Mouse (Mus musculus) myocyte (in vitro differentiated cells): Measurements from ENCODE around the gene Fam207a. TPM values are rescaled to one million over a fixed set of nuclear protein-coding genes. Genes with fewer than 3 reads are reported as not detected.
A peak's percentile ranks its signal among the peaks of the same experiment; 100 is the strongest.

Experiments
- H3K27me3 ChIP-seq: one replicate; pipeline ENCODE4 v1.6.1; 2011; ENCODE audit not compliant: control insufficient read depth, insufficient read depth, insufficient read length
- H3K36me3 ChIP-seq: one replicate; pipeline ENCODE4 v1.6.1; 2011; ENCODE audit not compliant: control insufficient read depth, insufficient read depth
- H3K4me2 ChIP-seq: one replicate; pipeline ENCODE4 v1.6.1; 2011; ENCODE audit warnings: low read depth, control low read depth
- H3K4me3 ChIP-seq: one replicate; pipeline ENCODE4 v1.5.1; 2011; ENCODE audit warnings: mild to moderate bottlenecking, control low read depth, moderate library complexity
- H3K79me2 ChIP-seq: one replicate; pipeline ENCODE4 v1.6.1; 2011; ENCODE audit not compliant: control insufficient read depth, insufficient read depth
- H3ac ChIP-seq: one replicate; pipeline ENCODE4 v1.6.1; 2011; ENCODE audit not compliant: control insufficient read depth, insufficient read length
- CEBPB ChIP-seq: IDR thresholded peaks from 2 replicates; pipeline ENCODE4 v1.6.1; 2011; ENCODE audit warnings: mild to moderate bottlenecking, moderate library complexity; ENCODE audit not compliant: poor library complexity, insufficient read depth, severe bottlenecking
- E2F4 ChIP-seq: IDR thresholded peaks from one replicate; pipeline ENCODE4 v1.6.1; 2011; ENCODE audit warnings: mild to moderate bottlenecking, control low read depth, moderate library complexity; ENCODE audit not compliant: insufficient read depth
- MAX ChIP-seq: IDR thresholded peaks from one replicate; pipeline ENCODE4 v1.6.1; 2011; ENCODE audit warnings: low read depth, mild to moderate bottlenecking, control low read depth
- MYOD1 ChIP-seq, 3 experiments: IDR thresholded peaks; one replicate each; pipeline ENCODE4 v1.6.1; 2011; ENCODE audit warnings: control low read depth in 2 of 3, low read depth in 2 of 3, mild to moderate bottlenecking in 2 of 3, moderate library complexity in 1 of 3; ENCODE audit not compliant: insufficient read length in 2 of 3, control insufficient read depth in 1 of 3
- MYOG ChIP-seq, 3 experiments: IDR thresholded peaks; one replicate each; pipeline ENCODE4 v1.6.1; 2011; ENCODE audit warnings: control low read depth in 2 of 3, low read depth in 2 of 3, mild to moderate bottlenecking in 2 of 3; ENCODE audit not compliant: insufficient read length in 2 of 3, control insufficient read depth in 1 of 3, insufficient read depth in 1 of 3
- POLR2A ChIP-seq: IDR thresholded peaks from one replicate; pipeline ENCODE4 v1.6.1; 2011; ENCODE audit warnings: low read depth, mild to moderate bottlenecking, control low read depth, moderate library complexity; ENCODE audit not compliant: insufficient read length
- POLR2AphosphoS2 ChIP-seq: IDR thresholded peaks from one replicate; pipeline ENCODE4 v1.6.1; 2011; ENCODE audit warnings: low read depth, control low read depth; ENCODE audit not compliant: insufficient read length
- REST ChIP-seq: IDR thresholded peaks from one replicate; pipeline ENCODE4 v1.6.1; 2011; ENCODE audit warnings: mild to moderate bottlenecking, control low read depth, moderate library complexity; ENCODE audit not compliant: insufficient read depth, insufficient read length
- SRF ChIP-seq: IDR thresholded peaks from one replicate; pipeline ENCODE4 v1.6.1; 2011; ENCODE audit warnings: low read depth; ENCODE audit not compliant: control insufficient read depth, insufficient read length
- TCF12 ChIP-seq: IDR thresholded peaks from one replicate; pipeline ENCODE4 v1.6.1; 2011; ENCODE audit warnings: mild to moderate bottlenecking, control low read depth; ENCODE audit not compliant: poor library complexity, insufficient read depth, severe bottlenecking
- TCF3 ChIP-seq: IDR thresholded peaks from one replicate; pipeline ENCODE4 v1.6.1; 2011; ENCODE audit warnings: low read depth, control low read depth; ENCODE audit not compliant: insufficient read length
- USF1 ChIP-seq: IDR thresholded peaks from one replicate; pipeline ENCODE4 v1.6.1; 2011; ENCODE audit warnings: low read depth, mild to moderate bottlenecking, control low read depth, moderate library complexity
- polyA plus RNA-seq: library from polyadenylated mRNA; unstranded; fragments of >200 nt; fragmentation: generic; extraction: Trizol; gene quantifications from one replicate; pipeline ENCODE4 v1.2.1, GENCODE M21; 2012; ENCODE audit warnings: missing spikeins

The Fam207a gene
- polyA plus RNA-seq, 1 experiment, result 34.4 TPM

GRCm38 (mm10) chr10:77519191-77519590 lies 3.6 kb upstream of the Fam207a start:
- no peaks in the 10 kb centered on the region for H3K27me3 ChIP-seq
- no peak overlapping the region for H3K4me2 ChIP-seq
- H3K4me3 ChIP-seq, result no peak overlapping the region
- H3K36me3 ChIP-seq, result no peaks in the 10 kb centered on the region
- TF ChIP-seq REST (no peak), E2F4 (no peak)
- no peak overlapping the region for H3ac ChIP-seq
- H3K79me2 ChIP-seq, result peaks cover 13% of the 10 kb centered on the region

GRCm38 (mm10) chr10:77517801-77518200 lies 2.2 kb upstream of the Fam207a start:
- H3K79me2 ChIP-seq, result peaks cover 17% of the 10 kb centered on the region
- H3K4me2 ChIP-seq, result no peak overlapping the region
- H3ac ChIP-seq, result no peak overlapping the region
- no peak overlapping the region for H3K4me3 ChIP-seq
- H3K27me3 ChIP-seq, result no peaks in the 10 kb centered on the region
- H3K36me3 ChIP-seq, result peaks cover under 1% of the 10 kb centered on the region
- TF ChIP-seq POLR2A (no peak), MYOG (IDR thresholded peaks at IDR 0.05; ENCODE audit: control insufficient read depth in 1 of 3, insufficient read depth in 1 of 3, insufficient read length in 2 of 3, low read depth in 2 of 3) (no peak), TCF3 (no peak), USF1 (no peak), SRF (no peak), CEBPB (no peak), MAX (no peak), REST (no peak), POLR2AphosphoS2 (no peak), TCF12 (no peak), E2F4 (no peak), MYOD1 (IDR thresholded peaks at IDR 0.05; ENCODE audit: control insufficient read depth in 1 of 3, insufficient read length in 2 of 3, low read depth in 2 of 3) (no peak)

GRCm38 (mm10) chr10:77517066-77517620 lies 1.6 kb upstream of the Fam207a start:
- Histone ChIP-seq H3K36me3 (peaks cover 7% of the 10 kb centered on the region), H3K79me2 (peaks cover 17% of the 10 kb centered on the region), H3ac (no peak overlapping the region), H3K4me2 (peak overlapping the region; percentile 93), H3K4me3 (peak overlapping the region; percentile 74), H3K27me3 (no peaks in the 10 kb centered on the region)
- TF ChIP-seq MYOD1 (IDR thresholded peaks at IDR 0.05; ENCODE audit: control insufficient read depth in 1 of 3, insufficient read length in 2 of 3, low read depth in 2 of 3), result no peak
- TF ChIP-seq MYOG (IDR thresholded peaks at IDR 0.05; ENCODE audit: control insufficient read depth in 1 of 3, insufficient read depth in 1 of 3, insufficient read length in 2 of 3, low read depth in 2 of 3), result no peak
- no peak for TF ChIP-seq SRF
- no peak for TF ChIP-seq REST
- no peak for TF ChIP-seq TCF12
- TF ChIP-seq MAX, result no peak
- no peak for TF ChIP-seq TCF3
- TF ChIP-seq POLR2A, result no peak
- TF ChIP-seq USF1, result no peak
- TF ChIP-seq CEBPB, result no peak
- no peak for TF ChIP-seq POLR2AphosphoS2
- TF ChIP-seq E2F4, result no peak

GRCm38 (mm10) chr10:77516379-77516951 lies 880 bp upstream of the Fam207a start:
- peak overlapping the region; percentile 43 for H3ac ChIP-seq
- H3K4me3 ChIP-seq, result peak overlapping the region; percentile 74
- no peak for TF ChIP-seq USF1
- TF ChIP-seq TCF12, result no peak
- no peak for TF ChIP-seq E2F4
- TF ChIP-seq MAX, result no peak
- no peak for TF ChIP-seq MYOG (IDR thresholded peaks at IDR 0.05; ENCODE audit: control insufficient read depth in 1 of 3, insufficient read depth in 1 of 3, insufficient read length in 2 of 3, low read depth in 2 of 3)
- no peak for TF ChIP-seq CEBPB
- TF ChIP-seq SRF, result no peak
- no peak for TF ChIP-seq POLR2AphosphoS2
- TF ChIP-seq MYOD1 (IDR thresholded peaks at IDR 0.05; ENCODE audit: control insufficient read depth in 1 of 3, insufficient read length in 2 of 3, low read depth in 2 of 3), result no peak
- TF ChIP-seq REST, result no peak
- no peak for TF ChIP-seq TCF3
- TF ChIP-seq POLR2A, result no peak
- H3K27me3 ChIP-seq, result no peaks in the 10 kb centered on the region
- peaks cover 11% of the 10 kb centered on the region for H3K36me3 ChIP-seq
- H3K4me2 ChIP-seq, result peak overlapping the region; percentile 93
- H3K79me2 ChIP-seq, result peaks cover 17% of the 10 kb centered on the region
